Mouse (Mus musculus) bone marrow macrophage, adult 2 months (primary cell): ENCODE measurements around the gene Tnrc18.

ENCODE experiments used
- CTCF ChIP-seq: IDR thresholded peaks from 2 replicates; pipeline ENCODE4 v1.5.1; 2012; ENCODE audit warnings: low read depth, mild to moderate bottlenecking, low read length, moderate library complexity
- POLR2A ChIP-seq: IDR thresholded peaks from 2 replicates; pipeline ENCODE4 v1.6.1; 2012; ENCODE audit warnings: mild to moderate bottlenecking, low read depth, low read length, borderline replicate concordance

- TF ChIP-seq CTCF (no peak), POLR2A (no peak)
Measured at GRCm38 (mm10) chr5:142778135-142778534, 39.3 kb downstream of the Tnrc18 start.
